Mouse (Mus musculus): ENCODE data around the gene Hoxa5. TPM values are rescaled to one million over a fixed set of nuclear protein-coding genes. Genes with fewer than 3 reads are reported as not detected.

The Hoxa5 gene
- polyA plus RNA-seq, 1 experiment: 1.6 TPM

GRCm38 (mm10) chr6:52152226-52153193 is 51.9 kb downstream of the Hoxa5 start:
- Histone ChIP-seq H3K27me3 (ENCODE audit: control insufficient read depth, insufficient read depth, insufficient read length) (no peaks in the 10 kb centered on the region), H3K4me3 (no peak overlapping the region), H3K79me2 (ENCODE audit: control insufficient read depth, insufficient read depth) (no peaks in the 10 kb centered on the region), H3K4me2 (ENCODE audit: low read depth) (no peak overlapping the region), H3K36me3 (ENCODE audit: control insufficient read depth, insufficient read depth) (no peaks in the 10 kb centered on the region), H3ac (ENCODE audit: control insufficient read depth, insufficient read length) (no peak overlapping the region)
- TF ChIP-seq USF1 (IDR thresholded peaks at IDR 0.05; ENCODE audit: low read depth) (no peak), POLR2A (IDR thresholded peaks at IDR 0.05; ENCODE audit: insufficient read length, low read depth) (no peak), MYOG (IDR thresholded peaks at IDR 0.05; ENCODE audit: control insufficient read depth in 1 of 3, insufficient read depth in 1 of 3, insufficient read length in 2 of 3, low read depth in 2 of 3) (no peak), E2F4 (IDR thresholded peaks at IDR 0.05; ENCODE audit: insufficient read depth) (no peak), POLR2AphosphoS2 (IDR thresholded peaks at IDR 0.05; ENCODE audit: insufficient read length, low read depth) (no peak), MYOD1 (IDR thresholded peaks at IDR 0.05; ENCODE audit: control insufficient read depth in 1 of 3, insufficient read length in 2 of 3, low read depth in 2 of 3) (no peak), REST (IDR thresholded peaks at IDR 0.05; ENCODE audit: insufficient read depth, insufficient read length) (no peak), CEBPB (IDR thresholded peaks at IDR 0.05; ENCODE audit: insufficient read depth, poor library complexity, severe bottlenecking) (no peak), TCF12 (IDR thresholded peaks at IDR 0.05; ENCODE audit: insufficient read depth, poor library complexity, severe bottlenecking) (no peak), MAX (IDR thresholded peaks at IDR 0.05; ENCODE audit: low read depth) (no peak), TCF3 (IDR thresholded peaks at IDR 0.05; ENCODE audit: insufficient read length, low read depth) (no peak), SRF (IDR thresholded peaks at IDR 0.05; ENCODE audit: control insufficient read depth, insufficient read length, low read depth) (no peak)

Other genes starting within 250 kb of the Hoxa5 start
- 25.6 TPM for gene Skap2, start 192.0 kb downstream of the Hoxa5 start, polyA plus RNA-seq (2012; fragmentation: generic; extraction: Trizol)
- gene Hoxa1, start 46.3 kb downstream of the Hoxa5 start, polyA plus RNA-seq (2012; fragmentation: generic; extraction: Trizol): 2.0 TPM
- 0.32 TPM for gene Hoxa2, start 39.8 kb downstream of the Hoxa5 start, polyA plus RNA-seq (2012; fragmentation: generic; extraction: Trizol)
- gene 5730596B20Rik, start 27.1 kb downstream of the Hoxa5 start, polyA plus RNA-seq (2012; fragmentation: generic; extraction: Trizol): 0.11 TPM
- 1.4 TPM for gene Hoxa4, start 12.8 kb downstream of the Hoxa5 start, polyA plus RNA-seq (2012; fragmentation: generic; extraction: Trizol)
- gene Hoxa6, start 4.1 kb upstream of the Hoxa5 start, polyA plus RNA-seq (2012; fragmentation: generic; extraction: Trizol): 0.88 TPM
- 1.0 TPM for gene Hoxa3, start 8.7 kb upstream of the Hoxa5 start, polyA plus RNA-seq (2012; fragmentation: generic; extraction: Trizol)
- gene Gm28308, start 8.8 kb upstream of the Hoxa5 start, polyA plus RNA-seq (2012; fragmentation: generic; extraction: Trizol): 0.52 TPM
- gene Hoxa7, start 17.3 kb upstream of the Hoxa5 start, polyA plus RNA-seq (2012; fragmentation: generic; extraction: Trizol): 11.9 TPM
- gene Hoxa9, start 26.5 kb upstream of the Hoxa5 start, polyA plus RNA-seq (2012; fragmentation: generic; extraction: Trizol): 17.7 TPM
- 15.8 TPM for gene Hoxa10, start 36.3 kb upstream of the Hoxa5 start, polyA plus RNA-seq (2012; fragmentation: generic; extraction: Trizol)
- 10.9 TPM for gene Hoxa11, start 41.2 kb upstream of the Hoxa5 start, polyA plus RNA-seq (2012; fragmentation: generic; extraction: Trizol)
- gene Hoxa13, start 56.3 kb upstream of the Hoxa5 start, polyA plus RNA-seq (2012; fragmentation: generic; extraction: Trizol): 0.72 TPM
- not detected for gene Evx1, start 108.9 kb upstream of the Hoxa5 start, polyA plus RNA-seq (2012; fragmentation: generic; extraction: Trizol)